Mouse (Mus musculus) ovary, postnatal 14 days (tissue): Measurements from ENCODE around the gene Ccdc58.
"Not testable (repeated sequence)": the region's sequence is repeated elsewhere in the genome, so short reads cannot be mapped to it uniquely, and the experiment has no call there.

ENCODE experiments used
- DNase-seq: peaks from one replicate; pipeline ENCODE4 v3.0.0; 2022; ENCODE audit warnings: low spot score

Gene Ccdc58

GRCm38 (mm10) chr16:36074772-36075171 lies 3.3 kb downstream of the Ccdc58 start:
- no peak for DNase-seq

DNA sequence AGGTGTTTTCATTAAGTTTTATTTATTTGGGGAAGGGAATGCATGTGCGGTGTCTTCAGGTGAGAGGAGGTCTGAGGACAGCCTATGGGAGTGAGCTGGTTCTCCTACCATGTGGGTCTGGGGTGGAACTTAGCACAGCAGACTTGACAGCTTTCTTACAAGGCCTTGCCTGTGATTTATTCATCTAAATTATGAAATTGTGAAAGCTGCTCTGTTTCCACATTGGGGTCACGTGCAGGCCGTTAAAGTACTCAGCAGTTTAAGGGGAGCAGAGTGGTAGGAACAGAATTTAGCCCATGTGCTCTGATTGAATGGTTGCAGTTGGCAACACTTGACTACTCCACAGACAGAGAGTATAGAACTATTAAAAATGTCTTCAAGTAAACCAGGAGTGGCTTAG lies 8.4 kb downstream of the Ccdc58 start:
- no peak for DNase-seq

GRCm38 (mm10) chr16:36087846-36088245 lies 16.4 kb downstream of the Ccdc58 start:
- DNase-seq = no peak

GRCm38 (mm10) chr16:36089065-36089464 lies 17.6 kb downstream of the Ccdc58 start:
- DNase-seq = no peak

- DNase-seq = no peak
Observed at GRCm38 (mm10) chr16:36089850-36090616, 18.5 kb downstream of the Ccdc58 start.

DNA sequence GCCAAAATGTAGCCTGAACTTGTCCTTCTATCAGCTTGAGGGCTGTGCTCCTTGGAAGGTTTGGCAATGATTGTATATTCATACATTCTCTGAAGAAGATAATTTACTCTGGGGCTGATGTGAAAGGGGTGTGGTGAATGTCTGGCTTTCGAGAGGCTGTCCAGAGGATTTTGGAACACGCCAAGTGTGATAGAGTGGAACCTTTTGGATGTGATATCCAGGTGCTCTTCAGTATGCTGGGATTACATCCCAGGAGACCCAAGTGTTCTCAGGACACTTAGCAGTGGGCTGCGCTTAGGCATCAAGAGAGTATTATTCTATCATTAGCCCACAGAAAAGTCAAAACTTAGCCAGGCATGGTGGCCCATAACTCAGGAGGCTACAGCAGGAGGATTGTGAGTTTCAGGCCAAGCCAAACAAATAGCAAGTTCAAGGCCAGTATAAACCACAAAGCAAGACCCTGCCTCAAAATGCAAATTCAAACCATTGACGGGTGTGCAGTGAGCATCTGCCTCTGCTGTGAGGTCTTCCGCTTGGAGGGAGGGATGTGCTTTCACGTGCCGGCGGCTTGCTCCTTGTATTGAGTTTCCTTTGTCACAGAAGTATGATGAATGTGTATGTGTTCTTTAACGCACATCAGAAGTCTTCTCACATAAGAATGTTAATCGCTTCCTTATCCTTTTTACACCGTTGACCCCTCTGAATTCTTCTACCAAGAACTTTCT lies 19.5 kb downstream of the Ccdc58 start:
- DNase-seq = no peak

GRCm38 (mm10) chr16:36094079-36094478 lies 22.6 kb downstream of the Ccdc58 start:
- no peak for DNase-seq

GRCm38 (mm10) chr16:36097813-36098499 lies 26.5 kb downstream of the Ccdc58 start:
- DNase-seq = not testable (repeated sequence)

- no peak for DNase-seq
Observed at GRCm38 (mm10) chr16:36101526-36101925, 30.0 kb downstream of the Ccdc58 start.

DNA sequence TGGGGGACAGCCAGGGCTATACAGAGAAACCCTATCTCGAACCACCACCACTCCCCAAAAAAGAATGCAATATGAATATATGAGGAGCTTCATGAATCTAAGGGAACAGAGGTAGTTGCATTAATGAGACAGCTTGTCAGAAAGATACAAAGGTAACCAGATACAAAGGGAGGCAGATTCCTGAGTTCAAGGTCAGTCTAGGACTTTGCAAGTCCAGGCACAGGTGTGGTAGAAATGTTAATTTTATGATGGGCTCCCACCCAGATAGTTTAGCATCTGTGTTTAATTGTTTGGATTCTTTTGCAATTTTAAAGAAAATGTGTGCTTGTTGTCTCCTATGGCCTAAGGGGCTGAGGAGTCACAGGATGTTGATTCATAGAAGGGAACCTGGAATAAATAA lies 30.7 kb downstream of the Ccdc58 start:
- no peak for DNase-seq

DNA sequence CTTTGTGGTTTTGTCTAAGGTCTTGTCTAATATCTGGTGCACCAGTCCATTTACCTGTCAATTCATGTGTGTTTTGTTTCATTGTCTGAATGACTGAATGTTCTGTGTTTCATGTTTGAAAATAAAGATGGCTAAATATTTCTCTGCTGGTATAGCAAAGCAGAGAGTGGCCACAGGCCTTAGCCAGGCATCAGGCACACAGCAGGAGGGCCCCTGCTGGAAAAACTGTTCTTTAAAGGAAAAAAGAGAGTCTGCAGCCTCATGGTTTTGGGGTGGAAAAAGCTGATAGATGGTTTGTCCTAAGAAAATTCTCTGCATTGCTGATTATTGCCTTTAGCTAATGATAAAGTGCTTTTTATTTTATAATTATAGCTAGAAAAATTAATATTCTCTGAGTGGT lies 40.0 kb downstream of the Ccdc58 start:
- not testable (repeated sequence) for DNase-seq

DNA sequence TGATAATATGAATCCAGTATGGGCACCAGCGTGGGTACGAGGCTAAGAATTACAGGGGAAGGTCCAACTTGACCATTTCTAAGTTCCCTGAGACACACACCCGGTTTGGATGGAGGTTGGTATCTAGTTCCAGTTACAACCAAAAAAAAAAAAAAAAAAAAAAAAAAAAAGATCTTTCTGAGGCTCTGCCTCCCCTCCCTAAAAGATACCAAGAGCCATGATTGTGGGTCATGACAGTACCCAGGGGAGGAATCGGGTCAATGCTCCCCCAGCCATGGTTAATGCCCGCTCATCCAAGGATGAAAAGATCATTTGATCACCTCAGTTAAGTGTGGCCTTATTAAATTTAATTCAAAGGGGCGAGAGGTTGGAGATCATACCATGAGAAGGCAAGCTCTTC lies 44.3 kb downstream of the Ccdc58 start:
- DNase-seq = not testable (repeated sequence)

DNA sequence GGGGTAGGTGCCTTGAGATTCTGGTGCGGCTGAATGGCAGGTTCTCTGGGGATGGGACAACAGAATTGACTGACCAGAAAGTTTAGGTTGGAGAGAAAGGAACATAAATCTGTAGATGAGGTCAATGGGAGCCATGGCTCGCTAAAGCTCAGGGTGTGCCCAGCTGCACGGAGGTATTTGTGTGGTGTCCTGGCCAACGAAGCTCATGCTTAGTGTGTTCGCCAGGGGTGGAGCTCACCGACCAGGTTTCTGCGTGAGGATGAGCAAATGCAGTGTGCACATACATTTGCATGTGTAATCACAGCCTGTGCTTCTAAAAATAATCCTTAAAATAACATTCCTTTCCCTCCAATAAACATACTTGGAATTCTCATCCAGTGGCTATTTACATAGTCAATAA lies 56.6 kb downstream of the Ccdc58 start:
- no peak for DNase-seq

DNA sequence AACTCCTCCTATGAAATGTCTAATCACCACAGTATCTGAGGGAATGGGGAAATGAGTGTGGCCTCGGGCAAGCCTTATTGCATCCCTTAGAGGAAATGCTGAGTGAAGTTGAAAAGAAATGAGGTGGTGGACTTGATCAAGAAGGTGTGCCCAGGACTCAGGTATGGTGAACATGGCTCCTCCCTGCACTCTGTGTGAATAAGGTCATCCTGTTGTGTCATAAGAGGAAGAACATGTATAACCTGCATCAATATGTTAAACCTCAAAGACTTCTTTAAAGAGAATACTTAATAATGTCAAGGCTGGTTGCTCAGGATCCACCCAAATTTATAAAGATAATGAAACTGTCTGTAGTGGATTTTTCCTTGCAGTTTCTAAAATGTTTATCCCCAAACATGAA lies 59.7 kb downstream of the Ccdc58 start, which contains the start of gene Csta1:
TSS of gene Csta1 (minus strand) at position 101 of the 400 bp plus-strand sequence.
- no peak for DNase-seq

DNA sequence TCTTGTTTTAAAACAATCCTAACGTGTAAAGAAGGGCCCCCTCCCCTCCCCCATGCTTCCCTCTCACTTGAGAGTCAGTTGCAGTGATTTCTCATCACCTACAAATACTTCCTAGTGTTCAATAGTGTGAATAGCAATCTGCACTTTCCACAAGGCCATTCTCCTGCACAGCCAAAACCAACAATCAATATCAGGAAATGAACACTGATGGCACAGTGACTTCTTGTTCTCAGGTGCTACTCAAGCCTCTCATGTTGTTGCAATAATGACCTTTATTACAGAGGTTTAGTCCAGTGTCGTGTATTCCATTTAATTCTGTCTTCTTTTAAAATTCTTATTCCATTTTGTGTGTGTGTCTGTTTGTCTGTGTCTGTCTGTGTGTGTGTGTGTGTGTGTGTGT lies 66.7 kb downstream of the Ccdc58 start:
- DNase-seq = no peak
